Mouse (Mus musculus) embryonic facial prominence, embryonic 14.5 days (tissue): Measurements from ENCODE around the gene Heg1. TPM values are rescaled to one million over a fixed set of nuclear protein-coding genes. Genes with fewer than 3 reads are reported as not detected.

Experiments used
- ATAC-seq: fragments of 200-750 bp; cut with Nextera tagmentation; 2 replicates; pipeline ENCODE4 v1.8.0; 2017; ENCODE audit warnings: low read depth, moderate number of reproducible peaks, moderate TSS enrichment
- DNase-seq: peaks from one replicate; pipeline ENCODE4 v3.0.0-alpha.2; 2015; ENCODE audit warnings: low spot score
- H3K27ac ChIP-seq: fragments of 300-500 bp; sonication (generic); replicated peaks from 2 replicates; pipeline ENCODE4 v1.5.1; 2014; ENCODE audit warnings: low read depth, mild to moderate bottlenecking, low read length, moderate library complexity
- H3K27me3 ChIP-seq: fragments of 300-500 bp; sonication (generic); replicated peaks from 2 replicates; pipeline ENCODE4 v1.6.1; 2014; ENCODE audit warnings: low read length; ENCODE audit not compliant: control insufficient read depth, insufficient read depth
- H3K36me3 ChIP-seq: fragments of 300-500 bp; sonication (generic); 2 replicates; pipeline ENCODE4 v1.6.1; 2014; ENCODE audit warnings: low read length, mixed read lengths; ENCODE audit not compliant: control insufficient read depth, insufficient read depth
- H3K4me1 ChIP-seq: fragments of 300-500 bp; sonication (generic); 2 replicates; pipeline ENCODE4 v1.6.1; 2014; ENCODE audit warnings: antibody characterized with exemption, low read length; ENCODE audit not compliant: control insufficient read depth, insufficient read depth
- H3K4me2 ChIP-seq: fragments of 300-500 bp; sonication (generic); 2 replicates; pipeline ENCODE4 v1.6.1; 2014; ENCODE audit warnings: low read depth, mild to moderate bottlenecking, low read length, moderate library complexity, mixed read lengths
- H3K4me3 ChIP-seq: fragments of 300-500 bp; sonication (generic); 2 replicates; pipeline ENCODE4 v1.5.1; 2014; ENCODE audit warnings: low read depth, mild to moderate bottlenecking, low read length
- H3K9ac ChIP-seq: fragments of 300-500 bp; sonication (generic); 2 replicates; pipeline ENCODE4 v1.6.1; 2014; ENCODE audit warnings: low read depth, mild to moderate bottlenecking, low read length, moderate library complexity, mixed read lengths
- H3K9me3 ChIP-seq: fragments of 300-500 bp; sonication (generic); 2 replicates; pipeline ENCODE4 v1.6.1; 2016; ENCODE audit warnings: low read length; ENCODE audit not compliant: control insufficient read depth
- WGBS: fragments of 180-500 bp; shearing (Covaris S2); extraction: QIAGEN DNeasy Blood & Tissue Kit; methylation state at CpG from one replicate; pipeline ENCODE4 v1.1.7; 2014; 5-methylcytosine and 5-hydroxymethylcytosine counted together
- polyA plus RNA-seq: library from polyadenylated mRNA; unstranded; fragments of >200 nt; fragmentation: Nextera tagmentation; extraction: Ambion mirVana; gene quantifications from 2 replicates; pipeline ENCODE4 v1.2.1, GENCODE M21; 2014

Gene Heg1
- polyA plus RNA-seq, 1 experiment from 2014 or later = 24.6 TPM

DNA sequence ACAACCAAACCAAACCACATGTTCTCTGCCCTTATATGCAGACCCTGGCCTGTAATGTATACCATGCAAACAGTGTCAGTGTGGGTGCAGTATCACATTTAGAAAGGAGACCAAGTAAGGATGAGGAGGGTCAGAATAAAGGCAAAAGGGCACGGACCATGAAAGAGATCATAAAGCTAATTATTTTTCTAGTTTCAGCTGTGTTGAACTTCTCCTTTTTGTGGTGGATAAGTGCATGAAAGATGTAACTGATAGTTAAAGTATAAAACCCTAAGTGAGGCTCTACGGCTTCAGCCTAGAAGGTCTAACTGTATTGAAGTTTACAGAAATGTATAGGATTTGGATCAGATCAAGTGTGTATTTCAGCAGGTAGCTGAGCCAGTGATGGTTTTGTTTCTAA, 63.8 kb downstream of the Heg1 start:
- no peak overlapping the region for H3K9ac ChIP-seq
- DNase-seq = no peak
- H3K36me3 ChIP-seq = peaks cover 21% of the 10 kb centered on the region
- no peak for ATAC-seq
- H3K4me1 ChIP-seq = no peaks in the 10 kb centered on the region
- 70% methylated on average over 2 of the region's 2 CpGs for WGBS
- H3K4me3 ChIP-seq = no peak overlapping the region
- no peak overlapping the region for H3K27ac ChIP-seq
- H3K9me3 ChIP-seq = no peaks in the 10 kb centered on the region
- no peak overlapping the region for H3K4me2 ChIP-seq
- no peaks in the 10 kb centered on the region for H3K27me3 ChIP-seq

DNA sequence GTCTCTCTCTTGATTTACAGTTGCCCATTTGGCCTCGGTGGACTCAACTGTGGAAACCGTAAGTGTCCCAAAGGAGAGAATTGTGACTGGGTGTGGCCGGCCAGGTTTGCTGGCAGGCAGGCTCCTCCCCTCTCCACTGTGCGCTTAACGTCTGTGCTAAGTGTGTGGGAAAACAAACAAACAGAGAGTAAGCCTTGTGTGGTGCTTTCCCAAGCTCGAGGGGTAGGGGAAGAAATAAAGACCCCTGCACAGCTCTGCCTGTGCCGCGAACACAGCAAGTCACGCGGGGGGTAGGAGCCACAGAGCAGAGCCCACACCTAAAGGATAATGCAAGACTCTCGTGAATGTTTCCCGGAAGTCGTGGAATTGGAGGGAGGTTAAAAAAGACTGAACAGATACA, 67.0 kb downstream of the Heg1 start:
- no peaks in the 10 kb centered on the region for H3K27me3 ChIP-seq
- no peak overlapping the region for H3K4me3 ChIP-seq
- peaks cover 25% of the 10 kb centered on the region for H3K36me3 ChIP-seq
- 35% methylated on average over 13 of the region's 13 CpGs for WGBS
- no peaks in the 10 kb centered on the region for H3K4me1 ChIP-seq
- DNase-seq (no peak), ATAC-seq (no peak)
- H3K4me2 ChIP-seq = peak overlapping the region; percentile 34
- H3K9ac ChIP-seq = no peak overlapping the region
- H3K9me3 ChIP-seq = no peaks in the 10 kb centered on the region
- no peak overlapping the region for H3K27ac ChIP-seq

DNA sequence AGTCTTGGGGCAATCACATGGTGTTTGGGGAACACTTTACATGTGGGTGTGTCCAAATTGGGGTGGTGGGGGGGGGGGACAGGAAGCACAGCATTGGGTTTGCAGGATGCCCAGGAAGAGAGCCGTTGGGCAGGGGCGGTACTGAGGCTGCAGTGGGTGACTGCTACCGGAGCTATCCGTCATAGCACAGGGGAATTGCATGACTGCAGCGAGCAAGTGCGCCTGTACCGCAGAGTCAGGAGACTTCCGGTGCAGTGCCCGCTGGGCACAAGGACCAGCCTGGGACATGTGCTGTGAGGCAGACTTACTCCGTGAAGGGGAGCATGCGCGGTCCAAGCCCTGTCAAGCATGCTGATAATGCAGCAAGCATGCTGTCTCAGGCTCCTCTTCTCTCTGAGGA, 67.4 kb downstream of the Heg1 start:
- 51% methylated on average over 12 of the region's 12 CpGs for WGBS
- no peak for DNase-seq
- peak; percentile 44; the same call in 1 of the 2 replicates for ATAC-seq
- Histone ChIP-seq H3K4me3 (no peak overlapping the region), H3K4me2 (peak overlapping the region; percentile 34), H3K27ac (no peak overlapping the region), H3K9me3 (no peaks in the 10 kb centered on the region), H3K27me3 (no peaks in the 10 kb centered on the region), H3K9ac (no peak overlapping the region), H3K4me1 (no peaks in the 10 kb centered on the region), H3K36me3 (peaks cover 25% of the 10 kb centered on the region)

DNA sequence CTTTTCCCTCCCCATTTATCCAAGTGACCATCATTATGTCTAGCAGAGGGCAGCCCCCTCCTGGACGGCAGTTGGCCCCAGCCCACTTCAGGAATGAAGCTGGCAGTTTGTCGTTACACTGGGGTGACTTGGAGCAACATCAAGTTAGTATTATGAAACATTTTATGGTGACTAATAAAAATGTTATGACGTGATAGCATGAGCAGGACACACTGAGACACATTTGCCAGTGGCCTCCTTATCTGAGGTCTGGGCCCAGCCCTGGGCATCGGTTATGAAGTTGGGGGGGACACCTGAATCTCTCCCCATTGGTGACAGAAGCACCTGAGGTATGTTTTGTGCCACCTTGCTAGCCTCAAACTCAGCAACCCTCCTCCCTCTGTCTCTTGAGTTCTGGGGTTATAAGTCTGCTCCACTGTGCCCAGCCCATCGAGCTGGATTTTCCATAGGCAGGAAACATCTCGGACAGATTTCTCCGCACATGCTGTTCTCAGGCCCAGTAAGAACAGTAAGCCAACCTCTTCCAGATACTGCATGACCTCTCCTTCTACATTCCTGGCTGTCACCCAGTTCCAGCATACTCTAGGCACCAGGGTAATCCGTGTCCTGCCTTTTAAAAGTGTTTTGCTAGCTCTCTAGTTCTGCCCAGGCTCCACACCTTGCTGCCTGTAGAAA, 68.9 kb downstream of the Heg1 start:
- no peak for ATAC-seq
- H3K9ac ChIP-seq = no peak overlapping the region
- no peaks in the 10 kb centered on the region for H3K9me3 ChIP-seq
- H3K4me2 ChIP-seq = no peak overlapping the region
- H3K27ac ChIP-seq = no peak overlapping the region
- no peaks in the 10 kb centered on the region for H3K27me3 ChIP-seq
- no peak overlapping the region for H3K4me3 ChIP-seq
- 87% methylated on average over 8 of the region's 8 CpGs for WGBS
- H3K4me1 ChIP-seq = no peaks in the 10 kb centered on the region
- H3K36me3 ChIP-seq = peaks cover 31% of the 10 kb centered on the region
- DNase-seq = no peak

DNA sequence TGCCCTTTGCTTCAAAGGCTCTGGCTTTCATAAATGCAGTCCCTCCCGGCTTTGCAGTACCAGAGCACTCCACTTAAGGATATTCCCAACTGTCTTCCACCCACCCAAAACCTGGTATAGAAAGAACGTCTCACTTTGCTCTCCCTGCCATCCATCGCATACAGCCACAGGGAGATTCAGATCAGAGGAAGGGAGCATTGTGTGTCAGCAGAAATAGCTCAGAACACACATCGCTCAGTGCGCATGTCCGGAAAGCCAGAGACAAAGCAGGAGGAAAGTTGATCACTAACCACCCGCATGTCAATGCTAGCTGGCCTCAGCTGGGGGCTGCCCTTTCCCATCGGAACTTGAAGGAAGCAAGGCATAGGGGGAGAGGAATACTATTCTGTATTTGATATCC, 71.1 kb downstream of the Heg1 start:
- H3K27ac ChIP-seq = no peak overlapping the region
- H3K4me1 ChIP-seq = no peaks in the 10 kb centered on the region
- H3K4me2 ChIP-seq = no peak overlapping the region
- H3K9me3 ChIP-seq = no peaks in the 10 kb centered on the region
- H3K27me3 ChIP-seq = no peaks in the 10 kb centered on the region
- H3K36me3 ChIP-seq = peaks cover 31% of the 10 kb centered on the region
- no peak overlapping the region for H3K9ac ChIP-seq
- 72% methylated on average over 8 of the region's 8 CpGs for WGBS
- DNase-seq = no peak
- ATAC-seq = no peak
- no peak overlapping the region for H3K4me3 ChIP-seq

DNA sequence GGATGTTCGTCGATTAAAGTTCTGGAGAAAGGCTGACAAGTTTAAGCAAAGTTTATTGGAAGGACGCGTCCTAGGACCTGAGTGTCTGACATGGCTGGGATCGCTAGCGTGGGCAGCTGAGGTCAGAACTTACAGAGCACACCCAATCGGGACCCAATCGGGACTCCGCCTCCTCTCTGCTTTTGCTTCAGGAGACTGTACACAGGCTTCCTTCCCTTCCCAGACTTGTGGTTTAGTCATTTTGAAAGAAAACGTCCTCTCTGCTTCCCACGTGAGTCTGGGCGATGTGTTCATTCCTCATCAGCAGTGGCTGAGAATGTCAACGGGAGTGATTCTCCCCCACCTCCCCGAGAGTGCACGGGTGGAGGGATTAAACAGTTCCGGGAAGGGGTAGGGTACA, 71.8 kb downstream of the Heg1 start:
- H3K4me2 ChIP-seq = 0 out of 2 replicates have a peak overlapping the region, but pooled peaks have one; percentile 0
- no peaks in the 10 kb centered on the region for H3K27me3 ChIP-seq
- no peak overlapping the region for H3K27ac ChIP-seq
- H3K4me1 ChIP-seq = no peaks in the 10 kb centered on the region
- ATAC-seq (no peak), DNase-seq (no peak)
- peaks cover 28% of the 10 kb centered on the region; the same call in 1 of the 2 replicates for H3K36me3 ChIP-seq
- no peak overlapping the region; the same call in 1 of the 2 replicates for H3K9ac ChIP-seq
- no peak overlapping the region for H3K4me3 ChIP-seq
- H3K9me3 ChIP-seq = no peaks in the 10 kb centered on the region
- WGBS = 53% methylated on average over 16 of the region's 16 CpGs

DNA sequence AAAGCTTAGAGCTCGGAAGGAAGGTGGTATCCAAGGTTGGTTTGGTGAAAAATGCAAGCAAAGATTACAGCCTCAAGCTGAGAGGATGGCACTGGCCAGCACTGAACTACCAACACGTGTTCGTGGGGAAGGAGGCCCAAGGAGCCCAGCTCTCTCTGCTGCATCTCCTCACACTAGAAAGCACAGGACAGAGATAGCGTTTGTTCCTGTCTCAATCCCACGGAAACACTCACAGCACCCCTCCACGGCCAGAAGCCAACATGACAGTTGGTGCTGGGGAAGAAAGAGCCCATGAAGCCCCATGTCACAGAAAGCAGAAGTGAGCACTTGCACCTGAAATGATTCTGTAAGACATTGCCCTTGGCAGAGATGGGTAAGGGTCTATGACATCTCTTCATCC, 72.2 kb downstream of the Heg1 start:
- H3K9me3 ChIP-seq = no peaks in the 10 kb centered on the region
- 0 out of 2 replicates have a peak overlapping the region, but pooled peaks have one; percentile 0 for H3K4me2 ChIP-seq
- DNase-seq (no peak), ATAC-seq (no peak)
- no peak overlapping the region for H3K27ac ChIP-seq
- no peaks in the 10 kb centered on the region for H3K27me3 ChIP-seq
- H3K4me3 ChIP-seq = no peak overlapping the region
- peaks cover 23% of the 10 kb centered on the region; the same call in 1 of the 2 replicates for H3K36me3 ChIP-seq
- no peaks in the 10 kb centered on the region for H3K4me1 ChIP-seq
- WGBS = 54% methylated on average over 6 of the region's 6 CpGs
- no peak overlapping the region for H3K9ac ChIP-seq

DNA sequence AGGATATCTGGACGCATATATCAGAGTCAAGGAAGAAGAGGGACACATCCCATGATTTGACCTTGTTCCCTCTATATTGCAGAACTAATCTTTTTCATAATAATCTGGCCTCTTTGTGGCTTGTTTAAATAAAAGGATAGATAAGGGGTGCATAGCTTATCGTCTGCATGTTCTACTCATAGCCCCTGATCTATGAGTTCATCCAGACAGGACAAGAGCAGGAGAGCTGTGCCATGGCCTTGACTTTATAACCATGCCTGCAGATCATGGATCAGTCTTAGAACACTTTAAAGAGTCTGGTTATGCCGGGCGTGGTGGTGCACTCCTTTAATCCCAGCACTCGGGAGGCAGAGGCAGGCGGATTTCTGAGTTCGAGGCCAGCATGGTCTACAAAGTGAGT, 75.0 kb downstream of the Heg1 start:
- Histone ChIP-seq H3K9me3 (no peaks in the 10 kb centered on the region), H3K4me3 (no peak overlapping the region), H3K36me3 (0 out of 2 replicates have a peak, but pooled peaks cover 23% of the 10 kb centered on the region), H3K27ac (no peak overlapping the region), H3K4me1 (0 out of 2 replicates have a peak, but pooled peaks cover under 1% of the 10 kb centered on the region), H3K4me2 (no peak overlapping the region), H3K27me3 (no peaks in the 10 kb centered on the region), H3K9ac (no peak overlapping the region)
- DNase-seq (no peak), ATAC-seq (no peak)
- 94% methylated on average over 7 of the region's 7 CpGs for WGBS

DNA sequence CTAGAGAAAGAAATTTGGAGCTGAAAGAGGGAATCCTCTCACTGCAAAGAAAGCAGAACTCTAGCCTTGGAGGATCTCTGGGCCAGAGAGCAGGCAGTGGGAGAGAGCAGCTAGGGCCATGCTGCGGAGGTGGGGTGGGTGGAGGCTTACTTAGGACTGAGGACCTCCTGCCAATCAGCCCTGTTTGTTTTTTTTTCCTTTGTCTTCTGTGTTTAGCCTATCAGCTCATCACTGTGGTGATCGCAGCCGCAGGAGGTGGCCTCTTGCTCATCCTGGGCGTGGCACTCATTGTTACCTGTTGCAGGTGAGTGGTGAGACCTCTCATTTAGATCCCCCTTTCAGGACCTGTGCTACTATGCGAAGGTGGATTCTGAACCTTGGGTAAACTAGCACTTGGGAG, 76.4 kb downstream of the Heg1 start:
- H3K4me1 ChIP-seq = 0 out of 2 replicates have a peak, but pooled peaks cover 3% of the 10 kb centered on the region
- ATAC-seq (no peak), DNase-seq (no peak)
- H3K9me3 ChIP-seq = no peaks in the 10 kb centered on the region
- H3K4me3 ChIP-seq = no peak overlapping the region
- H3K9ac ChIP-seq = no peak overlapping the region
- no peak overlapping the region for H3K4me2 ChIP-seq
- 40% methylated on average over 5 of the region's 5 CpGs for WGBS
- H3K27me3 ChIP-seq = no peaks in the 10 kb centered on the region
- H3K27ac ChIP-seq = no peak overlapping the region
- 0 out of 2 replicates have a peak, but pooled peaks cover 16% of the 10 kb centered on the region for H3K36me3 ChIP-seq
